Mouse (Mus musculus): Measurements from ENCODE around the gene Otc.

DNA sequence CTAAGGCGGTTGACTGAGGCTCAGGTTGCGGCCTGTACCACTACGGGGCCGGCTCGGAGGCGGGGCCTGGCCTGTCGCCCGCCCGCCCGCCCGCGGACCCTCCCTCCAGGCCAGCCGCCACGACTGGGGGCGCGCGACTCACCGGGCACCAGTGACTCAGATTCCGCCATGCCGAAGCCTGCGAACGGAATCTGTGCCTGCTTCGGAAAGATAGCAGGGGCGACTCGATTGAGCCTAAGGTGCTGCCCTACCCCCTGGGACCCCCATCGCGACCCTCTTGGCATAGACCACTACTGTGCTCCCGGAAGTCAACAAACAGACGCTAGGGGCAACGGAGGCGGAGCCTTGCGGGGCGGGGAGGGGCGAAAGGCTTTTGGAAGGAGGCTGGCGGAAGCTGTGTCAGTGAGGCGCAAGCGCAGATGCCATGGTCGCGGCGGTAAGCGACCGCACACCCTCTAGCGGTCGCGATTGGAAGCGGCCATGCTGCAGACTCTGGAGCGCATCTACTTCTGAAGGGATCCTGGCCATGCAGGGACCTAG is 35.6 kb upstream of the Otc start, which contains the start of gene Rpgr:
- 0 out of 2 replicates have a peak, but pooled peaks have one; percentile 15 for TF ChIP-seq CTCF (IDR thresholded peaks at IDR 0.05; ENCODE audit: low read depth, low read length)
- TF ChIP-seq POLR2A (IDR thresholded peaks at IDR 0.05; ENCODE audit: borderline replicate concordance, low read depth, low read length): no peak
